Mouse (Mus musculus): ENCODE results near the gene Rrn3. TPM values are rescaled to one million over a fixed set of nuclear protein-coding genes. Genes with fewer than 3 reads are reported as not detected.
A peak's percentile ranks its signal among the peaks of the same experiment; 100 is the strongest.

The Rrn3 gene
- polyA plus RNA-seq, 1 experiment from 2014 or later = 76.6 TPM

GRCm38 (mm10) chr16:13807616-13808015, 27.1 kb downstream of the Rrn3 start:
- Histone ChIP-seq H3K36me3 (ENCODE audit: control insufficient read depth, insufficient read depth, low read length) (peaks cover 45% of the 10 kb centered on the region), H3K4me1 (ENCODE audit: control insufficient read depth, insufficient read depth, low read depth, low read length) (no peaks in the 10 kb centered on the region), H3K4me2 (ENCODE audit: low read length) (no peak overlapping the region), H3K4me3 (ENCODE audit: low read length) (no peak overlapping the region), H3K27ac (ENCODE audit: low read depth, low read length) (no peak overlapping the region), H3K9ac (ENCODE audit: low read depth, low read length) (no peak overlapping the region), H3K9me3 (ENCODE audit: control insufficient read depth, low read length) (no peaks in the 10 kb centered on the region), H3K27me3 (replicated peaks; ENCODE audit: control insufficient read depth, insufficient read depth, low read length) (no peaks in the 10 kb centered on the region)
- ATAC-seq = no peak
- 97% methylated on average over 4 of the region's 4 CpGs for WGBS

- Histone ChIP-seq H3K36me3 (ENCODE audit: control insufficient read depth, insufficient read depth, low read length) (peaks cover 48% of the 10 kb centered on the region), H3K4me3 (ENCODE audit: low read length) (no peak overlapping the region), H3K27ac (ENCODE audit: low read depth, low read length) (no peak overlapping the region), H3K9ac (ENCODE audit: low read depth, low read length) (no peak overlapping the region), H3K4me2 (ENCODE audit: low read length) (no peak overlapping the region), H3K4me1 (ENCODE audit: control insufficient read depth, insufficient read depth, low read depth, low read length) (no peaks in the 10 kb centered on the region), H3K9me3 (ENCODE audit: control insufficient read depth, low read length) (no peaks in the 10 kb centered on the region), H3K27me3 (replicated peaks; ENCODE audit: control insufficient read depth, insufficient read depth, low read length) (no peaks in the 10 kb centered on the region)
- 88% methylated on average over 7 of the region's 7 CpGs for WGBS
- no peak for ATAC-seq
Measured at GRCm38 (mm10) chr16:13808410-13808809, 27.9 kb downstream of the Rrn3 start.

GRCm38 (mm10) chr16:13812152-13812551, 31.6 kb downstream of the Rrn3 start:
- Histone ChIP-seq H3K36me3 (ENCODE audit: control insufficient read depth, insufficient read depth, low read length) (peaks cover 44% of the 10 kb centered on the region), H3K4me2 (ENCODE audit: low read length) (no peak overlapping the region), H3K9me3 (ENCODE audit: control insufficient read depth, low read length) (no peaks in the 10 kb centered on the region), H3K27ac (ENCODE audit: low read depth, low read length) (no peak overlapping the region), H3K27me3 (replicated peaks; ENCODE audit: control insufficient read depth, insufficient read depth, low read length) (no peaks in the 10 kb centered on the region), H3K4me1 (ENCODE audit: control insufficient read depth, insufficient read depth, low read depth, low read length) (no peaks in the 10 kb centered on the region), H3K9ac (ENCODE audit: low read depth, low read length) (no peak overlapping the region), H3K4me3 (ENCODE audit: low read length) (no peak overlapping the region)
- ATAC-seq = no peak
- 91% methylated on average over 6 of the region's 6 CpGs for WGBS

GRCm38 (mm10) chr16:13813200-13813599, 32.7 kb downstream of the Rrn3 start:
- Histone ChIP-seq H3K9ac (ENCODE audit: low read depth, low read length) (no peak overlapping the region), H3K9me3 (ENCODE audit: control insufficient read depth, low read length) (no peaks in the 10 kb centered on the region), H3K4me1 (ENCODE audit: control insufficient read depth, insufficient read depth, low read depth, low read length) (no peaks in the 10 kb centered on the region), H3K27me3 (replicated peaks; ENCODE audit: control insufficient read depth, insufficient read depth, low read length) (no peaks in the 10 kb centered on the region), H3K36me3 (ENCODE audit: control insufficient read depth, insufficient read depth, low read length) (peaks cover 38% of the 10 kb centered on the region), H3K4me3 (ENCODE audit: low read length) (no peak overlapping the region), H3K4me2 (ENCODE audit: low read length) (no peak overlapping the region), H3K27ac (ENCODE audit: low read depth, low read length) (no peak overlapping the region)
- ATAC-seq = no peak
- WGBS = 92% methylated on average over 3 of the region's 3 CpGs

GRCm38 (mm10) chr16:13818560-13819393, 38.3 kb downstream of the Rrn3 start, which contains the start of gene Ntan1:
Ntan1 (plus strand) TSS chr16:13818845.
- peak within 1 kb of the TSS; percentile 70 for H3K4me2 ChIP-seq (ENCODE audit: low read length)
- H3K4me3 ChIP-seq (ENCODE audit: low read length) = peak within 1 kb of the TSS; percentile 59
- H3K36me3 ChIP-seq (ENCODE audit: control insufficient read depth, insufficient read depth, low read length) = peaks cover 6% of the 10 kb centered on the region
- H3K27ac ChIP-seq (ENCODE audit: low read depth, low read length) = peak within 1 kb of the TSS; percentile 96
- H3K9ac ChIP-seq (ENCODE audit: low read depth, low read length) = peak within 1 kb of the TSS; percentile 77
- peaks cover 10% of the 10 kb centered on the region for H3K4me1 ChIP-seq (ENCODE audit: control insufficient read depth, insufficient read depth, low read depth, low read length)
- ATAC-seq = peak; percentile 96
- no peaks in the 10 kb centered on the region for H3K9me3 ChIP-seq (ENCODE audit: control insufficient read depth, low read length)
- WGBS = under 1% methylated on average over 58 of the region's 58 CpGs
- H3K27me3 ChIP-seq (replicated peaks; ENCODE audit: control insufficient read depth, insufficient read depth, low read length) = no peaks in the 10 kb centered on the region

- Histone ChIP-seq H3K4me3 (ENCODE audit: low read length) (peak overlapping the region; percentile 59), H3K4me1 (ENCODE audit: control insufficient read depth, insufficient read depth, low read depth, low read length) (peaks cover 10% of the 10 kb centered on the region), H3K27me3 (replicated peaks; ENCODE audit: control insufficient read depth, insufficient read depth, low read length) (no peaks in the 10 kb centered on the region), H3K9me3 (ENCODE audit: control insufficient read depth, low read length) (no peaks in the 10 kb centered on the region), H3K27ac (ENCODE audit: low read depth, low read length) (peak overlapping the region; percentile 96), H3K9ac (ENCODE audit: low read depth, low read length) (peak overlapping the region; percentile 77), H3K36me3 (ENCODE audit: control insufficient read depth, insufficient read depth, low read length) (peaks cover 1% of the 10 kb centered on the region; the same call in 1 of the 2 replicates), H3K4me2 (ENCODE audit: low read length) (peak overlapping the region; percentile 70)
- under 1% methylated on average over 35 of the region's 36 CpGs for WGBS
- no peak; the same call in 1 of the 2 replicates for ATAC-seq
Measured at GRCm38 (mm10) chr16:13819394-13819743, 38.9 kb downstream of the Rrn3 start.

GRCm38 (mm10) chr16:13819806-13820500, 39.4 kb downstream of the Rrn3 start:
- Histone ChIP-seq H3K36me3 (ENCODE audit: control insufficient read depth, insufficient read depth, low read length) (no peaks in the 10 kb centered on the region; the same call in 1 of the 2 replicates), H3K9me3 (ENCODE audit: control insufficient read depth, low read length) (no peaks in the 10 kb centered on the region), H3K4me3 (ENCODE audit: low read length) (peak overlapping the region; percentile 59), H3K4me2 (ENCODE audit: low read length) (peak overlapping the region; percentile 70), H3K9ac (ENCODE audit: low read depth, low read length) (peak overlapping the region; percentile 77), H3K4me1 (ENCODE audit: control insufficient read depth, insufficient read depth, low read depth, low read length) (peaks cover 10% of the 10 kb centered on the region), H3K27me3 (replicated peaks; ENCODE audit: control insufficient read depth, insufficient read depth, low read length) (no peaks in the 10 kb centered on the region), H3K27ac (ENCODE audit: low read depth, low read length) (peak overlapping the region; percentile 96)
- WGBS = 40% methylated on average over 12 of the region's 12 CpGs
- ATAC-seq = no peak

- no peak for ATAC-seq
- H3K27me3 ChIP-seq (replicated peaks; ENCODE audit: control insufficient read depth, insufficient read depth, low read length) = no peaks in the 10 kb centered on the region
- no peaks in the 10 kb centered on the region; the same call in 1 of the 2 replicates for H3K36me3 ChIP-seq (ENCODE audit: control insufficient read depth, insufficient read depth, low read length)
- no peak overlapping the region for H3K4me3 ChIP-seq (ENCODE audit: low read length)
- H3K4me2 ChIP-seq (ENCODE audit: low read length) = peak overlapping the region; percentile 70
- H3K27ac ChIP-seq (ENCODE audit: low read depth, low read length) = no peak overlapping the region
- no peaks in the 10 kb centered on the region for H3K9me3 ChIP-seq (ENCODE audit: control insufficient read depth, low read length)
- no peak overlapping the region for H3K9ac ChIP-seq (ENCODE audit: low read depth, low read length)
- 95% methylated on average over 5 of the region's 5 CpGs for WGBS
- peaks cover 10% of the 10 kb centered on the region for H3K4me1 ChIP-seq (ENCODE audit: control insufficient read depth, insufficient read depth, low read depth, low read length)
Measured at GRCm38 (mm10) chr16:13820771-13821170, 40.3 kb downstream of the Rrn3 start.

GRCm38 (mm10) chr16:13825781-13826490, 45.4 kb downstream of the Rrn3 start:
- no peak for ATAC-seq
- WGBS = 85% methylated on average over 7 of the region's 7 CpGs
- H3K9me3 ChIP-seq (ENCODE audit: control insufficient read depth, low read length) = no peaks in the 10 kb centered on the region
- H3K9ac ChIP-seq (ENCODE audit: low read depth, low read length) = no peak overlapping the region
- no peak overlapping the region for H3K27ac ChIP-seq (ENCODE audit: low read depth, low read length)
- H3K4me1 ChIP-seq (ENCODE audit: control insufficient read depth, insufficient read depth, low read depth, low read length) = no peaks in the 10 kb centered on the region; the same call in 1 of the 2 replicates
- no peak overlapping the region for H3K4me2 ChIP-seq (ENCODE audit: low read length)
- H3K27me3 ChIP-seq (replicated peaks; ENCODE audit: control insufficient read depth, insufficient read depth, low read length) = no peaks in the 10 kb centered on the region
- H3K36me3 ChIP-seq (ENCODE audit: control insufficient read depth, insufficient read depth, low read length) = peaks cover 19% of the 10 kb centered on the region
- H3K4me3 ChIP-seq (ENCODE audit: low read length) = no peak overlapping the region

Measured in hindbrain, embryonic 16.5 days (tissue).